Mouse (Mus musculus) erythroblast, embryonic 14.5 days (primary cell): ENCODE measurements around the gene Copg2.

Experiments
- GATA1 ChIP-seq: IDR thresholded peaks from 2 replicates; pipeline ENCODE4 v1.6.1; 2012; ENCODE audit warnings: low read length, inconsistent platforms, mixed read lengths
- TAL1 ChIP-seq: IDR thresholded peaks from 3 replicates; pipeline ENCODE4 v1.6.1; 2012; ENCODE audit warnings: low read length, inconsistent platforms, mixed read lengths

DNA sequence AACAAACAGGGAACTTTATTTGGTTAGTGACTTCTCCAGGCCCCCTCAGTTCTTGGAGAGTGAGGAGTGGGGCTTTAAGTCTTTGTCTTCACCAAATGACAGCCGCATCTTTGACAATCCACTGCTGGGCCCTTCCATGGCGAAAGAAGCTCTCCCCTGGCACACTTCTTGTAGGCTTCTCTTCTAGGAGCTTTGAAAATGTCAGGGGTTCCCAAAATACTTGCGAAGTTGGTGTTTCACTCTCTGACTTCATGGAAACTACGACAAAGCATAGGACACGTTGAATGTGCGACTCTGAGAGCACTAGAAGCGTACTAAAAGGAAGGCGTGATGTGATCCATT lies 363 bp upstream of the Copg2 start:
- no peak for TF ChIP-seq TAL1
- TF ChIP-seq GATA1, result no peak
